Mouse (Mus musculus): ENCODE measurements around the gene Gpm6b. TPM values are rescaled to one million over a fixed set of nuclear protein-coding genes. Genes with fewer than 3 reads are reported as not detected.

Gpm6b gene
- polyA plus RNA-seq, 1 experiment from 2014 or later = 7.2 TPM

DNA sequence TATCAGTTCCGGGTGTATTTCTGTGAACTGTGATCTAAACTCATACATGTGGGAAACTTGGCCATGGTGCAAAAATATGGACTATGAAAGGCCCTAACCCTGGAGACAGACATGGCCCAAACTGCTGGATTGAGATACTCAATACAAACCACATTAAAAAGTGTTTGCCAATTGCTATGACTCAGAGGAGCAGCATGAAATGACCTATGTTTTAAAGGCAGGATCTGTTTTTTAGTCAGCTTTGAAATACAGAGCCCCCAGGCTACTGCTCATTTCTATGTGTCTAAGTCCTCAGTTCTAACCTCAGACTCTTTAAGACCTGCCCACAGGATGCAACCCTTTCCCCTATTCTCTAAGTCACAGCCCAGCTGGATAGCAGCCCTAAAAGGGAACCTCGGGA, 2.6 kb upstream of the Gpm6b start:
- no peaks in the 10 kb centered on the region for H3K36me3 ChIP-seq
- no peaks in the 10 kb centered on the region for H3K9me3 ChIP-seq
- no peak overlapping the region for H3K4me3 ChIP-seq
- H3K4me2 ChIP-seq = no peak overlapping the region
- no peaks in the 10 kb centered on the region for H3K4me1 ChIP-seq
- H3K9ac ChIP-seq = no peak overlapping the region
- no peak overlapping the region for H3K27ac ChIP-seq (replicated peaks)
- peaks cover 38% of the 10 kb centered on the region for H3K27me3 ChIP-seq (replicated peaks)
- WGBS = 49% methylated on average over 2 of the region's 2 CpGs
- no peak for ATAC-seq (ENCODE audit: extremely low read depth, insufficient number of reproducible peaks, low FRiP score, low TSS enrichment)

DNA sequence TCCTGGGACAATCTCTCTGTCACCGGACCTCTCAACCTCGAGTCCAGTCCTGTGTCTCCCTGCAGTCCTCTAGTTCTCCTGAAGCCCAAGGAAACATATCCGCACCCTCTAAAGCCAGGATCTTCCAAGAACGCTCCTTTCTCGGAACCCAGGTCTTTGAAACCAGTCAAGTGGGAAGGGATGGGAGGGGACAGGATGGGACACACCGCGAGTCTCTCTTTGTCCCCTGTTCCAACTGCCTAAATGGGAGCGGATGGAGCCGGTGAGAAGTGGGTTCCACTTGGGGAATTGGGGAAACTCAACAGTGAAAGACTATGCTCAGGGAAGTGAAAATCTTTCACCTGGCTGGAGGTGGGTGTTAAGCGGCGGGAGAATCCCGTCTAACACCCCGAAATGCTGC, 809 bp downstream of the Gpm6b start:
- peak overlapping the region; percentile 91 for H3K4me2 ChIP-seq
- no peak for ATAC-seq (ENCODE audit: extremely low read depth, insufficient number of reproducible peaks, low FRiP score, low TSS enrichment)
- H3K4me1 ChIP-seq = no peaks in the 10 kb centered on the region
- peak overlapping the region; percentile 75 for H3K9ac ChIP-seq
- 23% methylated on average over 13 of the region's 13 CpGs for WGBS
- no peaks in the 10 kb centered on the region for H3K36me3 ChIP-seq
- peak overlapping the region; percentile 59 for H3K4me3 ChIP-seq
- peaks cover 34% of the 10 kb centered on the region for H3K27me3 ChIP-seq (replicated peaks)
- no peak overlapping the region for H3K27ac ChIP-seq (replicated peaks)
- no peaks in the 10 kb centered on the region for H3K9me3 ChIP-seq

DNA sequence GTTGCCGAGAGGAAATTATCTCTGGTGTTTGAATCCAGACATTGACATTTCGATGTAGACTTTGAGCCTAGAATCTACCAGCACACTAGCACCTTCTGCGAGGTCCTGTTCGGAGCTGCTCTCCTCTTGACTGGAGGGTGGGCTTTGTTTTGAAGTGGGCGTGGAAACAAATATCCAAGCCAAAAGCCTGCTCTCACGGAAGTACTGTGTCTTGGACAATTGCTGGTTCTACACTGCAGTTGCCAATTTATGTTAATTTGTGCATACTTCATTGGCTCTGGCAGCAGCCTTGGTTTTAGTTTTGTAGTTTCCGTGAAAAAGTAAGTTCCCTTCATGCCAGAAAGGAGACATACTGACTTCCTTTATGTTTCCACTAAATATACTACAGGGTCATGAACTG, 2.0 kb downstream of the Gpm6b start:
- no peak overlapping the region for H3K9ac ChIP-seq
- H3K4me3 ChIP-seq = no peak overlapping the region
- H3K4me1 ChIP-seq = no peaks in the 10 kb centered on the region
- H3K27ac ChIP-seq (replicated peaks) = no peak overlapping the region
- WGBS = 71% methylated on average over 7 of the region's 7 CpGs
- H3K36me3 ChIP-seq = no peaks in the 10 kb centered on the region
- no peaks in the 10 kb centered on the region for H3K9me3 ChIP-seq
- peaks cover 34% of the 10 kb centered on the region for H3K27me3 ChIP-seq (replicated peaks)
- no peak for ATAC-seq (ENCODE audit: extremely low read depth, insufficient number of reproducible peaks, low FRiP score, low TSS enrichment)
- no peak overlapping the region for H3K4me2 ChIP-seq

DNA sequence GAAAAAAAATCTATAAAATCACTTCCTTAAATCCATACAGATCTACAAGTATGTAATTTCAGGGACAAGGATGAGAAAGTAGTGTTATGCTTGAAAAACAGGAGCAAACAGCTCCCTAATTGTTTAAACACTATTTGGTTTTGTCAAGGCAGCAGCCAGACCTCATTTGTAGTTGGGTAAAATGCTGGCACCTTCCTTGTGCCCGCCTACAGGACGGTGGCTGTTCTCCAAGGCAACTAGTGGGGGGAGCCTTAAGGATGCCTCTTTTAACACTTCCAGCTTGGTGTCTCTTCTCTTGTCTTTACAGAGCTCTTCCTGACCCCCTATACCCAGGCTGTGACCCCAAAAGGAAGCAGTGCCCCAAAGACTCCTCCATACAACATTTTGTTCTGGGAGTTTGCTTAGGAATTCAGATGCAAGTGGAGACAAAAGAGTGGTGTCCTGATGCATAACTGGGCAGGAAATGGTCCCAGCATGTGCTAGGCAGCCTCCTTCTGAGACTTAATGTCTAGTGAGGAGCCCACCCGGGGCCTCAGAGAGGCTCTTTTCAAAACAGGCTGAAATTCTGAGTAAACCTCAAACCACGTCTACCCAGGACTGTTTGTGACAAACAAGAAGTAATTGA, 4.7 kb downstream of the Gpm6b start:
- Histone ChIP-seq H3K36me3 (no peaks in the 10 kb centered on the region), H3K4me3 (no peak overlapping the region), H3K9me3 (no peaks in the 10 kb centered on the region), H3K27ac (replicated peaks) (no peak overlapping the region), H3K9ac (no peak overlapping the region), H3K4me1 (no peaks in the 10 kb centered on the region), H3K4me2 (no peak overlapping the region), H3K27me3 (replicated peaks) (peaks cover 14% of the 10 kb centered on the region)
- WGBS = 49% methylated on average over 4 of the region's 4 CpGs
- no peak for ATAC-seq (ENCODE audit: extremely low read depth, insufficient number of reproducible peaks, low FRiP score, low TSS enrichment)

DNA sequence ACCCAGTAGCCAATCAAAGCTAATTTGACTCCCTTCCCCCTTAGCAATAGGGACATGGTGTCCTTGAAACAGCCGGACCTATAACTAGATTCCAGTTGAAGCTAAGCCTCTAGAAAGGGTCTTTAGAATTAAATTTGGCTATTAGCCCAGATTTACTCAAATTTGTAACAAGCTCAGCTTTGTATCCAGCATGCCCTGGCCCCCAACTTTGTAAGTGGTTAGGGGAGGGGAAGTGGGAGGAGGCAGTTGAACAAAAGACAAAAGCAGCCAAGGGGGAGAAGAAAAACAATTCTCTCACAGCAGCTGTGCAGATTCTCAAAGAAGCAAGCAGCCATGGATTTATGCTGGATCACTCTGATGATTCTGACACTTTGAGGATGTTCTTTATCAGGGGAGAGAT, 32.8 kb downstream of the Gpm6b start:
- no peak overlapping the region for H3K9ac ChIP-seq
- H3K9me3 ChIP-seq = no peaks in the 10 kb centered on the region
- no peak overlapping the region for H3K27ac ChIP-seq (replicated peaks)
- no peak overlapping the region for H3K4me3 ChIP-seq
- no peaks in the 10 kb centered on the region for H3K27me3 ChIP-seq (replicated peaks)
- WGBS = 38% methylated on average over 1 of the region's 1 CpGs
- H3K4me2 ChIP-seq = no peak overlapping the region
- no peaks in the 10 kb centered on the region for H3K36me3 ChIP-seq
- no peak for ATAC-seq (ENCODE audit: extremely low read depth, insufficient number of reproducible peaks, low FRiP score, low TSS enrichment)
- no peaks in the 10 kb centered on the region for H3K4me1 ChIP-seq

DNA sequence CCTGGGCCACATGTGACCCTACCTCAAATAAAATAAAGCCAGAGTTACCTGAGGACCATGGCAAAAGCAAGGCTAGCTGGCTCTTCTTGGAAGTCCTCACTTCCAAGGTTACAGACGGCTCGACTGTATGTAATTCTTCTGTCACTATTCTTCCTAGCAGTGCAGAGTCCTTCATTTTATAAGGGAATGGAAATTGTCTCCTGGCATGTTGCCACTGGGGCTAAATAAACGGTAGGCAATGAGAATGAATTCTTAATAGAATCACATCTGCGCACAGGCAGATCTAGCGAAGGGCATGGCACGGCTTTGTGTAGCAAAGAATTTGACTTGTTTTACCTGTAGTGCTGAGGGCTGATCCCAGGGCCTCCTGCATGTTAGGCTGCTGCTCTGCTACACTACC, 33.9 kb downstream of the Gpm6b start:
- ATAC-seq (ENCODE audit: extremely low read depth, insufficient number of reproducible peaks, low FRiP score, low TSS enrichment) = no peak
- Histone ChIP-seq H3K4me1 (no peaks in the 10 kb centered on the region), H3K36me3 (no peaks in the 10 kb centered on the region), H3K27me3 (replicated peaks) (no peaks in the 10 kb centered on the region), H3K4me2 (no peak overlapping the region), H3K27ac (replicated peaks) (no peak overlapping the region), H3K4me3 (no peak overlapping the region), H3K9me3 (no peaks in the 10 kb centered on the region), H3K9ac (no peak overlapping the region)
- 71% methylated on average over 6 of the region's 6 CpGs for whole genome bisulfite sequencing

DNA sequence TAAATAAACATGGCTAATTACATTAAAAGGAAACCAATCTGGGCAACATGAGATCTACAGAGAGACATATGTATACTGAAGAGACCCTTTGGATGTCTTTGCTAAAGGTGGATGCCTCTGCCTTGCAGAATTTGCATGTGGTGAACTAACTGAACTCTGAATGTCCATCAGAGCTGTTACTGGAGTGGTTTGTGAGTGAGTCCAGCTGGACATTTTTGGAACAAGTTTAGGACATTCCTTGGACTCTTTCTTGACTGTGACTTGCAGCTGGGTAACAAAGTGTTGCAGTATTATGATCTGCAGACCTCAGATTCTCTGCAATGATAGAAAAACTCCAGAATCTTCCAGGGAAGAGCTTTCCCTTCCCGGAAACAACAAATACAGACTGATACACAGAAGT, 41.1 kb downstream of the Gpm6b start:
- H3K27me3 ChIP-seq (replicated peaks) = no peaks in the 10 kb centered on the region
- no peak overlapping the region for H3K9ac ChIP-seq
- no peaks in the 10 kb centered on the region for H3K36me3 ChIP-seq
- no peak overlapping the region for H3K4me2 ChIP-seq
- H3K27ac ChIP-seq (replicated peaks) = no peak overlapping the region
- H3K4me1 ChIP-seq = no peaks in the 10 kb centered on the region
- no peak overlapping the region for H3K4me3 ChIP-seq
- H3K9me3 ChIP-seq = no peaks in the 10 kb centered on the region
- 48% methylated on average over 1 of the region's 1 CpGs for WGBS
- no peak for ATAC-seq (ENCODE audit: extremely low read depth, insufficient number of reproducible peaks, low FRiP score, low TSS enrichment)

DNA sequence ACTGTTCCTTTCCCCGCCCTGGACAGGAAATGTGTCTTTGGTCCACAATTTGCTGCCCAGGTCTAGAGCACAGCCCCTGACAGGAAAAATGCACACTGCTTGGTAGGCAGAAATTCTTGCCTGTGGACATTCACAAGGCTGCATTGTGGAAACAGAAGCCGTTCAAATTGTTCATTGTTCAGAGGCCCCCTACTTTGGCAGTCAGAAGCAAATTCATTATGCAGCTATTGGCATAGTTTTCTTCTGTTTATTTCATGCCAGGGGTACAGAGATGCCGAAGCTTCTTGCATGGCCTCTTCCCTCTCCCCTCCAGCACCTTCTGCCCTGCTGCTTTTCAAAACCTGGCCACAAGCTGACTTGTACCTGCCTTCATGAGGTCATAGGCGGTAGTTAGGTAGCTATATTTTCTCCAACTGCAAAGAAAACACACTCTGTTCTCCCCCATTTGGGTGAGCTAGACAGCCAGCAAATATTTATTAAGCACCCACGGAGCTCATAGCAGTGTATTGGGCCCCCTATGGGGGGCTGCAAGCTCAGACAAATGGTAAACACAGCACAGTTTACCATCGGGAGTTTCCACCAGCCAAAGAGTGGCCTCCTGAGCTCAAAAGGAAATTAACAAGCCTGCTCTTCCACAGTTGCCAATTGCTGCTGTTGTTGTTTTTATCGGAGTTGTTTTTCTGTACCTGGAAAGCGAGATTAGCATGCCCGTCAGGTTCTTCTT, 48.2 kb downstream of the Gpm6b start:
- no peaks in the 10 kb centered on the region for H3K27me3 ChIP-seq (replicated peaks)
- no peak overlapping the region for H3K9ac ChIP-seq
- WGBS = 53% methylated on average over 9 of the region's 9 CpGs
- H3K4me2 ChIP-seq = no peak overlapping the region
- no peak for ATAC-seq (ENCODE audit: extremely low read depth, insufficient number of reproducible peaks, low FRiP score, low TSS enrichment)
- H3K4me3 ChIP-seq = no peak overlapping the region
- no peak overlapping the region for H3K27ac ChIP-seq (replicated peaks)
- no peaks in the 10 kb centered on the region for H3K9me3 ChIP-seq
- no peaks in the 10 kb centered on the region for H3K36me3 ChIP-seq
- H3K4me1 ChIP-seq = no peaks in the 10 kb centered on the region

DNA sequence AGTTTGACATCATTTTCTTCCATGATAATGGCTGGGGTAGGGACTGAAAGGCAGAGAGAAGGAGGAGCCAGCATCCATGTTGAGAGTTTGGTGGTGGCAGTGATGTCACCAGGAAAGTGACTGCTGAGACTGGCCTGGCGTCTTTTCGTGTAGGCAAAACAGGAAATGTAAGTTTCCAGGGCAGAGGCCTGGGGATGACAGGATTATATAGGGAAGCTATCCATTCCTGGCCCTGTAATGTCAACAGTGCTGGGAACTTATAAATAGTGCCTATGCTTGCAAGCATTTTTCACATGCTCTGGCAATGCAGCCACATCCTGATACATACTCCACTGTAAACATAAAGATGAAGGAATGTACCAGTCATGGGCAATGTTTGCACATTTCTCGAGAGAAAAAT, 52.6 kb downstream of the Gpm6b start:
- ATAC-seq (ENCODE audit: extremely low read depth, insufficient number of reproducible peaks, low FRiP score, low TSS enrichment) = no peak
- Histone ChIP-seq H3K27ac (replicated peaks) (no peak overlapping the region), H3K9me3 (no peaks in the 10 kb centered on the region), H3K36me3 (no peaks in the 10 kb centered on the region), H3K4me2 (no peak overlapping the region), H3K4me1 (no peaks in the 10 kb centered on the region), H3K27me3 (replicated peaks) (0 out of 2 replicates have a peak, but pooled peaks cover 2% of the 10 kb centered on the region), H3K9ac (no peak overlapping the region), H3K4me3 (no peak overlapping the region)
- 54% methylated on average over 3 of the region's 3 CpGs for WGBS

DNA sequence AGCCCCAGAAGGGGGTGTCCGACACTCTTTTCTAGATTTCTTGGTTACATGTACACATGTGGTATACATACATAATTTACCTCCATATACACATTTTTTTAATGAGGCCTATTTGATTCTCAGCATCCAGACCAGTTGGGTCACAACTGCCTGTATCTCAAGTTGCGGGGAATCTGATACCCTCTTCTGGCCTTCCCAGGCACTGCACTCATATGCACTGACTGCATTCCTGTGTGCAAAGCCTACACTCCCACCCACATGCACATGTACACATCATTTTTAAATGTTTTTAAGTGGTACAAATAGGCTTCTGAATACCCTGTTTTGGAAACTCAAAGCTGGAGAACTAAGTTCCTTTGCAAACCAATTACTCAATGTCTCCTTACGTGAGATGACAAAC, 54.8 kb downstream of the Gpm6b start:
- H3K4me1 ChIP-seq = no peaks in the 10 kb centered on the region
- ATAC-seq (ENCODE audit: extremely low read depth, insufficient number of reproducible peaks, low FRiP score, low TSS enrichment) = no peak
- H3K36me3 ChIP-seq = no peaks in the 10 kb centered on the region
- H3K4me3 ChIP-seq = no peak overlapping the region
- H3K27ac ChIP-seq (replicated peaks) = no peak overlapping the region
- no peaks in the 10 kb centered on the region for H3K9me3 ChIP-seq
- no peak overlapping the region for H3K4me2 ChIP-seq
- H3K27me3 ChIP-seq (replicated peaks) = 0 out of 2 replicates have a peak, but pooled peaks cover 2% of the 10 kb centered on the region
- no peak overlapping the region for H3K9ac ChIP-seq
- WGBS = 83% methylated on average over 3 of the region's 3 CpGs

DNA sequence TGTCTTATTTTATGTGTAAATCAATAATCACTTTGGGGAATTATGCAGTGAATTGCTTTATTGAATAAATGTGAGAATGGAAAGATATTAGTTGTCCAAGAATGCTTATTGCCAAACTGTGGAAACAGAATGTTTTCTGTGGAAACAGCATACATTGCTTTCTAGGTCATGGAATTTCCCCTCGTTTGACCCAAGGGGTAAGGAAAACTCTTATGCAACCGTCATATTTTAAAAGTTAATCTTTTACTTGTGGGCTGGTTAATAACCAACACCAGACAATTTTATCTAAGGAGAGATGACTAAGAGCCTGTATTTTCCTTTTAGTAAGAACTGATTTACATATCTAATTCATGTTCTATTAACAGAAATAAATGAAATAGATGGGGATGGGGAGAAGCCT, 64.1 kb downstream of the Gpm6b start:
- Histone ChIP-seq H3K27ac (replicated peaks) (no peak overlapping the region), H3K9ac (no peak overlapping the region), H3K9me3 (no peaks in the 10 kb centered on the region), H3K36me3 (no peaks in the 10 kb centered on the region), H3K4me1 (no peaks in the 10 kb centered on the region), H3K27me3 (replicated peaks) (0 out of 2 replicates have a peak, but pooled peaks cover 3% of the 10 kb centered on the region), H3K4me3 (no peak overlapping the region), H3K4me2 (no peak overlapping the region)
- 55% methylated on average over 2 of the region's 2 CpGs for WGBS
- ATAC-seq (ENCODE audit: extremely low read depth, insufficient number of reproducible peaks, low FRiP score, low TSS enrichment) = no peak

DNA sequence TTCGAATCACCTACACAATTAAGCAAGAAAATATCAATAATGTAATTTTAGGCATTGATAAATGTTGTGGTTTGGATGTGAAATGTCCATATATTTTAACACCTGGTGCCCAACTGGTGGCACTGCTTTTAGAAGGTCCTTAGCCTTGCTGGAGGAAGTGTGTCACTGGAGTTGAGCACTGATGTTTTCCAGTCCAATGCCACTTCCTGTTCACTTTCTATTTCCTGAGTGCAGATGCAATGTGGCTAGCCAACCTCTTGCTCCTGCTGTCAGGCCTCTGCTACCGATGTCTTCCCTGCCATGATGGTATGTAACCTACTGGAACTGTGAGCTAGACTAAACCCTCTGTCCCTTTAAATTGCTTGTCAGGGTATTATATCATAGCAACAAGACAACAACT, 65.6 kb downstream of the Gpm6b start:
- H3K9me3 ChIP-seq = no peaks in the 10 kb centered on the region
- H3K27me3 ChIP-seq (replicated peaks) = 0 out of 2 replicates have a peak, but pooled peaks cover 3% of the 10 kb centered on the region
- no peak overlapping the region for H3K27ac ChIP-seq (replicated peaks)
- 81% methylated on average over 2 of the region's 2 CpGs for WGBS
- ATAC-seq (ENCODE audit: extremely low read depth, insufficient number of reproducible peaks, low FRiP score, low TSS enrichment) = no peak
- H3K4me3 ChIP-seq = no peak overlapping the region
- H3K4me2 ChIP-seq = no peak overlapping the region
- no peaks in the 10 kb centered on the region for H3K36me3 ChIP-seq
- no peak overlapping the region for H3K9ac ChIP-seq
- no peaks in the 10 kb centered on the region for H3K4me1 ChIP-seq
